Mouse (Mus musculus): ENCODE measurements around the gene Prkag1. TPM values are rescaled to one million over a fixed set of nuclear protein-coding genes. Genes with fewer than 3 reads are reported as not detected.
A peak's percentile ranks its signal among the peaks of the same experiment; 100 is the strongest.

Prkag1 gene
- polyA plus RNA-seq, 1 experiment from 2014 or later = 72.1 TPM

DNA sequence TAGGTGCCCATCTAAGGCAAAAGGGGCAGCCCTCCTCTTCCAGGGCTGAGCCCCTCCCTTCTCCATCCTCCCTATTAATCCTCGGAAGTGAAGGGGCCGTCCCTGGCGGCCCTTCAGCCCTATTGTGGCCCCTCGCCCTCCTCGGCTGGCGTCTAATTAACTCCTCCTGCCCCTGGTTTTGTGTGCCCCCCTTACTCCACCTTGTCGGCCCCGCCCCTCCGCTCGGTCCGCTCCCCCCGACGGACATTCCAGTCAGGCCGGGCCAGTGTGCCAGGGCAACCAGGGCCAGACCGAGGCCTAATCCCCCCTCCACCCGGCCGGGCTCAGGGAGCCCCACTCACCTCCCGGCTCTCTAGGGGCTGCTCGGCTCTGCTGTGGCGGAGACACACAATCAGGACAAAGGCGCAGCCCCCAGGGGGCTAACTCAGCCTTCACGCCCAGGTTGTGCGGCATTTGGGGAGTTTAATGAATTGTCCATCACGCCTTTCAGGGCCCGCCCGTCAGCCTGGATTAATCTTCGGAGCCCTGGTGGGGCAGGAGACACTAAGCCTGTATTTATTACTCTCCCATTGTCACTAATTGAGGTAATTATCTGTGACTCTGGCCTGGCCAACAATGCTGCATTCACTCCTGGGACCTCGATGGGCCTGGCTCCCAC lies 33.4 kb downstream of the Prkag1 start:
- Histone ChIP-seq H3K4me1 (ENCODE audit: control insufficient read depth, insufficient read depth, low read length) (peaks cover 10% of the 10 kb centered on the region; the same call in 1 of the 2 replicates), H3K27me3 (ENCODE audit: control insufficient read depth, insufficient read depth, low read length) (peaks cover 99% of the 10 kb centered on the region), H3K9me3 (replicated peaks; ENCODE audit: control insufficient read depth, low read length) (no peaks in the 10 kb centered on the region), H3K4me2 (no peak overlapping the region), H3K9ac (ENCODE audit: low read depth, low read length) (no peak overlapping the region), H3K27ac (ENCODE audit: low read depth, low read length) (no peak overlapping the region), H3K4me3 (ENCODE audit: low read depth, low read length) (no peak overlapping the region), H3K36me3 (ENCODE audit: control insufficient read depth, insufficient read depth, low read length) (no peaks in the 10 kb centered on the region)
- ATAC-seq (replicated peaks; ENCODE audit: insufficient number of reproducible peaks, low FRiP score, low TSS enrichment) = peak; percentile 39; the same call in 1 of the 2 replicates
- WGBS (ENCODE audit: insufficient replicate concordance) = 2% methylated on average over 28 of the region's 28 CpGs

GRCm38 (mm10) chr15:98796803-98797595 lies 34.3 kb downstream of the Prkag1 start:
- Histone ChIP-seq H3K9me3 (replicated peaks; ENCODE audit: control insufficient read depth, low read length) (no peaks in the 10 kb centered on the region), H3K36me3 (ENCODE audit: control insufficient read depth, insufficient read depth, low read length) (no peaks in the 10 kb centered on the region), H3K4me3 (ENCODE audit: low read depth, low read length) (no peak overlapping the region), H3K27ac (ENCODE audit: low read depth, low read length) (no peak overlapping the region), H3K4me2 (no peak overlapping the region; the same call in 1 of the 2 replicates), H3K9ac (ENCODE audit: low read depth, low read length) (no peak overlapping the region), H3K27me3 (ENCODE audit: control insufficient read depth, insufficient read depth, low read length) (peaks cover 100% of the 10 kb centered on the region), H3K4me1 (ENCODE audit: control insufficient read depth, insufficient read depth, low read length) (peaks cover 13% of the 10 kb centered on the region; the same call in 1 of the 2 replicates)
- ATAC-seq (replicated peaks; ENCODE audit: insufficient number of reproducible peaks, low FRiP score, low TSS enrichment) = no peak
- 8% methylated on average over 13 of the region's 13 CpGs for WGBS (ENCODE audit: insufficient replicate concordance)

GRCm38 (mm10) chr15:98793141-98793698 lies 38.1 kb downstream of the Prkag1 start:
- Histone ChIP-seq H3K27ac (ENCODE audit: low read depth, low read length) (no peak overlapping the region), H3K4me1 (ENCODE audit: control insufficient read depth, insufficient read depth, low read length) (peaks cover 19% of the 10 kb centered on the region), H3K9me3 (replicated peaks; ENCODE audit: control insufficient read depth, low read length) (no peaks in the 10 kb centered on the region), H3K27me3 (ENCODE audit: control insufficient read depth, insufficient read depth, low read length) (peaks cover 100% of the 10 kb centered on the region), H3K36me3 (ENCODE audit: control insufficient read depth, insufficient read depth, low read length) (no peaks in the 10 kb centered on the region), H3K4me3 (ENCODE audit: low read depth, low read length) (no peak overlapping the region), H3K4me2 (no peak overlapping the region), H3K9ac (ENCODE audit: low read depth, low read length) (no peak overlapping the region)
- no peak for ATAC-seq (replicated peaks; ENCODE audit: insufficient number of reproducible peaks, low FRiP score, low TSS enrichment)
- WGBS (ENCODE audit: insufficient replicate concordance) = 4% methylated on average over 13 of the region's 13 CpGs

DNA sequence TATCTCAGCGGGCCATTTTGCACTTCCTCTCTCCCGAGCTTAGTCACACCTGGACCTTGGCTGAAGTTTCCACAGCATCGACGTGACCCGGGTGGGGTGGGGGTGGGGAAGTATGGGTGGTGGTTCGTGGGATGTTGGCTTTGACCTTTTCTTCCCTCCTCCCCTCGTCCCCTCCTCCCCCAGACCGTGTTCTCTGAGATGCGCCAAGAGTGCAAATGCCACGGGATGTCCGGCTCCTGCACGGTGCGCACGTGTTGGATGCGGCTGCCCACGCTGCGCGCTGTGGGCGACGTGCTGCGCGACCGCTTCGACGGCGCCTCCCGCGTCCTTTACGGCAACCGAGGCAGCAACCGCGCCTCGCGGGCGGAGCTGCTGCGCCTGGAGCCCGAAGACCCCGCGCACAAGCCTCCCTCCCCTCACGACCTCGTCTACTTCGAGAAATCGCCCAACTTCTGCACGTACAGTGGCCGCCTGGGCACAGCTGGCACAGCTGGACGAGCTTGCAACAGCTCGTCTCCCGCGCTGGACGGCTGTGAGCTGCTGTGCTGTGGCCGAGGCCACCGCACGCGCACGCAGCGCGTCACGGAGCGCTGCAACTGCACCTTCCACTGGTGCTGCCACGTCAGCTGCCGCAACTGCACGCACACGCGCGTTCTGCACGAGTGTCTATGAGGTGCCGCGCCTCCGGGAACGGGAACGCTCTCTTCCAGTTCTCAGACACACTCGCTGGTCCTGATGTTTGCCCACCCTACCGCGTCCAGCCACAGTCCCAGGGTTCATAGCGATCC lies 38.9 kb downstream of the Prkag1 start:
- Histone ChIP-seq H3K9me3 (replicated peaks; ENCODE audit: control insufficient read depth, low read length) (no peaks in the 10 kb centered on the region), H3K27me3 (ENCODE audit: control insufficient read depth, insufficient read depth, low read length) (peaks cover 99% of the 10 kb centered on the region), H3K4me3 (ENCODE audit: low read depth, low read length) (peak overlapping the region; percentile 22), H3K36me3 (ENCODE audit: control insufficient read depth, insufficient read depth, low read length) (no peaks in the 10 kb centered on the region), H3K4me1 (ENCODE audit: control insufficient read depth, insufficient read depth, low read length) (peaks cover 19% of the 10 kb centered on the region), H3K9ac (ENCODE audit: low read depth, low read length) (no peak overlapping the region), H3K27ac (ENCODE audit: low read depth, low read length) (no peak overlapping the region), H3K4me2 (peak overlapping the region; percentile 48)
- WGBS (ENCODE audit: insufficient replicate concordance) = 2% methylated on average over 75 of the region's 75 CpGs
- no peak for ATAC-seq (replicated peaks; ENCODE audit: insufficient number of reproducible peaks, low FRiP score, low TSS enrichment)

DNA sequence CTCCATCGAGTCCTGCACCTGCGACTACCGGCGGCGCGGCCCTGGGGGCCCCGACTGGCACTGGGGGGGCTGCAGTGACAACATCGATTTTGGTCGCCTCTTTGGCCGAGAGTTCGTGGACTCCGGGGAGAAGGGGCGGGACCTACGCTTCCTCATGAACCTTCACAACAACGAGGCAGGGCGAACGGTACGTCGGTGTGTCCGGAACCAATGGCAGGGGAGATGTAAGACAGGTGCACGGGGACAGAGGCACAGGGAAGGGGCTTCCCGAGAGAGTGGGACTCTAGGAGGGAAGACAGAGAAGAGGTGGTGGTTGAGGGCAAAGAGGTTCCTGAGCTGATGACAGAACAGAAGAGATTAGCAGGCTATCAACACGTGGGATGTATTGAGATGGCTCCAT lies 39.5 kb downstream of the Prkag1 start:
- Histone ChIP-seq H3K36me3 (ENCODE audit: control insufficient read depth, insufficient read depth, low read length) (no peaks in the 10 kb centered on the region), H3K4me3 (ENCODE audit: low read depth, low read length) (peak overlapping the region; percentile 31; the same call in 1 of the 2 replicates), H3K27me3 (ENCODE audit: control insufficient read depth, insufficient read depth, low read length) (peaks cover 96% of the 10 kb centered on the region), H3K4me1 (ENCODE audit: control insufficient read depth, insufficient read depth, low read length) (peaks cover 17% of the 10 kb centered on the region), H3K9me3 (replicated peaks; ENCODE audit: control insufficient read depth, low read length) (no peaks in the 10 kb centered on the region), H3K4me2 (peak overlapping the region; percentile 16; the same call in 1 of the 2 replicates), H3K27ac (ENCODE audit: low read depth, low read length) (no peak overlapping the region), H3K9ac (ENCODE audit: low read depth, low read length) (no peak overlapping the region)
- WGBS (ENCODE audit: insufficient replicate concordance) = 2% methylated on average over 23 of the region's 23 CpGs
- ATAC-seq (replicated peaks; ENCODE audit: insufficient number of reproducible peaks, low FRiP score, low TSS enrichment) = no peak

DNA sequence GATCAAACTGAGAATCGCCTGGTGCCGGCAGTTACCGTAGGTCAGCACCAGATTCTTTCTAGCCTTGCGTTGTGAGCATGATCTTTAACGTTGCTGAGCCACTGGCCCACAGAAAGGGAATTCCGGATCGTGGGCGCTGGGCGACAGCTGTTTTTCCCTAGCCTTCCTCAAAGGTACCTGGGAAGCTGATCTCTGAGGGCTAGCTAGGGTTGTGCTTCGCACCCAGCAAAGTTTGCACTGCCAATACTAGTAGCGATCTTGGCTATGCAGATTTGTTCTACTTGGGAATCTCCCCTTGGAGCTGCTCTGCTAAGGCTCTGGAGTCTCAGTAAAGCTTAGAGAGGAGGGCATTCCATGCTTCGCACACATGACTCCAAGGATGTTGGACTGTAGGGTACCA lies 40.1 kb downstream of the Prkag1 start:
- peaks cover 95% of the 10 kb centered on the region for H3K27me3 ChIP-seq (ENCODE audit: control insufficient read depth, insufficient read depth, low read length)
- peaks cover 11% of the 10 kb centered on the region for H3K4me1 ChIP-seq (ENCODE audit: control insufficient read depth, insufficient read depth, low read length)
- WGBS (ENCODE audit: insufficient replicate concordance) = 2% methylated on average over 12 of the region's 12 CpGs
- no peak overlapping the region for H3K9ac ChIP-seq (ENCODE audit: low read depth, low read length)
- H3K27ac ChIP-seq (ENCODE audit: low read depth, low read length) = no peak overlapping the region
- H3K4me3 ChIP-seq (ENCODE audit: low read depth, low read length) = peak overlapping the region; percentile 31
- H3K9me3 ChIP-seq (replicated peaks; ENCODE audit: control insufficient read depth, low read length) = no peaks in the 10 kb centered on the region
- no peak for ATAC-seq (replicated peaks; ENCODE audit: insufficient number of reproducible peaks, low FRiP score, low TSS enrichment)
- no peaks in the 10 kb centered on the region for H3K36me3 ChIP-seq (ENCODE audit: control insufficient read depth, insufficient read depth, low read length)
- peak overlapping the region; percentile 51 for H3K4me2 ChIP-seq

DNA sequence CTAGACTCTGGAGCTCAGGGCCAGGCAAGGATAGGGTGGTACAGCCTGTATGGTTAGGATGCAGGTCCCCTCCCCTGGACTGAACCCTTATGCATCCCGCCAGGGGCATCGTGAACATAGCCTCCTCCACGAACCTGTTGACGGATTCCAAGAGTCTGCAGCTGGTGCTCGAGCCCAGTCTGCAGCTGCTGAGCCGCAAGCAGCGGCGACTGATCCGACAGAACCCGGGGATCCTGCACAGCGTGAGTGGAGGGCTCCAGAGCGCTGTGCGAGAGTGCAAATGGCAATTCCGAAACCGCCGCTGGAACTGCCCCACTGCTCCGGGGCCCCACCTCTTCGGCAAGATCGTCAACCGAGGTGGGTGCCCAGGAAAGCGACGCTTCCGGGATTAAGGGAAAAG lies 40.6 kb downstream of the Prkag1 start:
- Histone ChIP-seq H3K9me3 (replicated peaks; ENCODE audit: control insufficient read depth, low read length) (no peaks in the 10 kb centered on the region), H3K4me3 (ENCODE audit: low read depth, low read length) (peak overlapping the region; percentile 31), H3K4me1 (ENCODE audit: control insufficient read depth, insufficient read depth, low read length) (peaks cover 11% of the 10 kb centered on the region), H3K27me3 (ENCODE audit: control insufficient read depth, insufficient read depth, low read length) (peaks cover 91% of the 10 kb centered on the region), H3K4me2 (peak overlapping the region; percentile 51), H3K9ac (ENCODE audit: low read depth, low read length) (no peak overlapping the region), H3K27ac (ENCODE audit: low read depth, low read length) (no peak overlapping the region), H3K36me3 (ENCODE audit: control insufficient read depth, insufficient read depth, low read length) (no peaks in the 10 kb centered on the region)
- ATAC-seq (replicated peaks; ENCODE audit: insufficient number of reproducible peaks, low FRiP score, low TSS enrichment) = no peak
- WGBS (ENCODE audit: insufficient replicate concordance) = under 1% methylated on average over 23 of the region's 23 CpGs
